Mouse (Mus musculus) intestine, embryonic 16.5 days (tissue): Measurements from ENCODE around the gene Stra6. TPM values are rescaled to one million over a fixed set of nuclear protein-coding genes. Genes with fewer than 3 reads are reported as not detected.
A peak's percentile ranks its signal among the peaks of the same experiment; 100 is the strongest.

ENCODE experiments used
- ATAC-seq: fragments of 200-750 bp; cut with Nextera tagmentation; 2 replicates; pipeline ENCODE4 v1.8.0; 2017; ENCODE audit warnings: moderate TSS enrichment, moderate library complexity
- H3K27ac ChIP-seq: fragments of 300-500 bp; sonication (generic); 2 replicates; pipeline ENCODE4 v1.5.1; 2014; ENCODE audit warnings: mild to moderate bottlenecking, low read length
- H3K27me3 ChIP-seq: fragments of 300-500 bp; sonication (generic); replicated peaks from 2 replicates; pipeline ENCODE4 v1.6.1; 2014; ENCODE audit warnings: low read length, control low read depth, mixed read lengths; ENCODE audit not compliant: control insufficient read depth, insufficient read depth
- H3K36me3 ChIP-seq: fragments of 300-500 bp; sonication (generic); 2 replicates; pipeline ENCODE4 v1.6.1; 2014; ENCODE audit warnings: low read length, control low read depth; ENCODE audit not compliant: control insufficient read depth, insufficient read depth
- H3K4me1 ChIP-seq: fragments of 300-500 bp; sonication (generic); 2 replicates; pipeline ENCODE4 v1.6.1; 2014; ENCODE audit warnings: low read length, control low read depth, mixed read lengths; ENCODE audit not compliant: control insufficient read depth, insufficient read depth
- H3K4me2 ChIP-seq: fragments of 300-500 bp; sonication (generic); 2 replicates; pipeline ENCODE4 v1.6.1; 2014; ENCODE audit warnings: low read depth, low read length, control low read depth
- H3K4me3 ChIP-seq: fragments of 300-500 bp; sonication (generic); 2 replicates; pipeline ENCODE4 v1.5.1; 2014; ENCODE audit warnings: mild to moderate bottlenecking, low read length
- H3K9ac ChIP-seq: fragments of 300-500 bp; sonication (generic); 2 replicates; pipeline ENCODE4 v1.6.1; 2014; ENCODE audit warnings: low read depth, low read length
- H3K9me3 ChIP-seq: fragments of 300-500 bp; sonication (generic); 2 replicates; pipeline ENCODE4 v1.6.1; 2016; ENCODE audit warnings: low read length, control low read depth; ENCODE audit not compliant: control insufficient read depth
- WGBS: fragments of 180-500 bp; shearing (Covaris S2); extraction: QIAGEN DNeasy Blood & Tissue Kit; methylation state at CpG from one replicate; pipeline ENCODE4 v1.1.7; 2014; 5-methylcytosine and 5-hydroxymethylcytosine counted together
- polyA plus RNA-seq: library from polyadenylated mRNA; unstranded; fragments of >200 nt; fragmentation: Nextera tagmentation; extraction: Ambion mirVana; gene quantifications from 2 replicates; pipeline ENCODE4 v1.2.1, GENCODE M21; 2015

Stra6 gene
- polyA plus RNA-seq, 1 experiment from 2014 or later, result 2.6 TPM

DNA sequence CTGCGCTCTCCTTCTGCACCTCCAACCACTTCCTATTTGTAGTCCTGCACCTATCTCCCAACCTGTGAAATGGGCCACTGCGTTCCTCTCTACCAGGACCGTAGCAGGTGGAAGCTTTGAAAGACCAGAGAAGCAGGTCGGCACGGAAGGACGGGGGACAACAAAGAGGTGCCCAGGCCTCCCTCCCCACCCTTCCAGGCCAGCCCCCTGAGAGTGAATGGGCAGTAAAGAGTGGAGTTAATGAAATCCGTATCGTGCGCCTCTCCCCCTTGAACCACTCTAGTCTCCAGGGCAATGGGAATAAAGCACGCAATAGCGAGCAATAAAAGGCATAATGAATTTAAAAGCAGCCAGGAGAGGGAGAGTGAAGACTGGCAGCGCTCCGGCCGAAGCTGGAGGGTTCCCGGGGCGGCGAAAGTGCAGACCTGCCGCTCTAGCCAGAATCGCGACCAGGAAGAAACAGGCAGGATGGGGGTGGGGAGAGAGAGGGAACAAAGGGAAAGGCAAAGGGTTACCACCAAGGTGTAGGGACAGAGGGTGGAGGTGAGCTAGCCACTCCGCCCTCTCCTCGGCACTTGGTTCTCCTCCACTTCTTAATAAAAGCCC lies 49.8 kb downstream of the Stra6 start:
- 10% methylated on average over 22 of the region's 22 CpGs for whole genome bisulfite sequencing
- Histone ChIP-seq H3K27ac (peak overlapping the region; percentile 62; the same call in 1 of the 2 replicates), H3K9ac (peak overlapping the region; percentile 59), H3K4me1 (peaks cover 36% of the 10 kb centered on the region), H3K36me3 (no peaks in the 10 kb centered on the region), H3K9me3 (no peaks in the 10 kb centered on the region), H3K27me3 (0 out of 2 replicates have a peak, but pooled peaks cover 5% of the 10 kb centered on the region), H3K4me2 (peak overlapping the region; percentile 43), H3K4me3 (peak overlapping the region; percentile 15; the same call in 1 of the 2 replicates)
- ATAC-seq, result no peak

DNA sequence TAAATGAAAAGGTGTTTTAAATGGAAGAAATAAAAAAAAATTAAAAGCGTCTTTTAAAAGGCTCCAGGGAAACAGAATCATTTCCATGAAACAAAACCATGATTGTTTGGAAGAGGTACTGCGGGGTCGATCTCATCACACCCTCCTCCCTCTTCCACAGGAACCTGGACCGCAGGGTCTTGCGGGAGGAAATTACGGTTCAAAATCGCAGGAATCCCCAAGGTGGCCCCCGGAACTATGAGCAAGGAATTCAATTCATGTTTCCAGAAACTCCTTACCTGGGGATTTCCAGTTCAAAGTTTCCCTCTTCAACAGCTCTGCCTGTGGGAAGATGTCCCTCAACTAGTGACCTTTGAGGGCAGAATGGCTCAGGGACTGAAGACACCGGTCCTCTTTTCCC lies 50.4 kb downstream of the Stra6 start:
- no peaks in the 10 kb centered on the region for H3K36me3 ChIP-seq
- H3K9me3 ChIP-seq, result no peaks in the 10 kb centered on the region
- WGBS, result 17% methylated on average over 9 of the region's 9 CpGs
- 0 out of 2 replicates have a peak, but pooled peaks cover 5% of the 10 kb centered on the region for H3K27me3 ChIP-seq
- H3K4me1 ChIP-seq, result peaks cover 36% of the 10 kb centered on the region
- ATAC-seq, result no peak
- H3K4me3 ChIP-seq, result no peak overlapping the region
- H3K9ac ChIP-seq, result 0 out of 2 replicates have a peak overlapping the region, but pooled peaks have one; percentile 7
- H3K27ac ChIP-seq, result peak overlapping the region; percentile 52; the same call in 1 of the 2 replicates
- H3K4me2 ChIP-seq, result peak overlapping the region; percentile 43

- WGBS, result 42% methylated on average over 7 of the region's 7 CpGs
- Histone ChIP-seq H3K9me3 (no peaks in the 10 kb centered on the region), H3K4me3 (no peak overlapping the region), H3K27me3 (0 out of 2 replicates have a peak, but pooled peaks cover 5% of the 10 kb centered on the region), H3K4me1 (peaks cover 36% of the 10 kb centered on the region), H3K27ac (peak overlapping the region; percentile 77), H3K4me2 (peak overlapping the region; percentile 15; the same call in 1 of the 2 replicates), H3K9ac (peak overlapping the region; percentile 46; the same call in 1 of the 2 replicates), H3K36me3 (no peaks in the 10 kb centered on the region)
- ATAC-seq, result peak; percentile 54
These were observed 51.8 kb downstream of the Stra6 start for GRCm38 (mm10) chr9:58115297-58115925.

GRCm38 (mm10) chr9:58116024-58116651 lies 52.5 kb downstream of the Stra6 start:
- no peak overlapping the region for H3K4me3 ChIP-seq
- no peaks in the 10 kb centered on the region for H3K9me3 ChIP-seq
- H3K36me3 ChIP-seq, result no peaks in the 10 kb centered on the region
- ATAC-seq, result peak; percentile 75
- 44% methylated on average over 7 of the region's 7 CpGs for WGBS
- peak overlapping the region; percentile 15; the same call in 1 of the 2 replicates for H3K4me2 ChIP-seq
- H3K27ac ChIP-seq, result peak overlapping the region; percentile 77
- H3K4me1 ChIP-seq, result peaks cover 36% of the 10 kb centered on the region
- peak overlapping the region; percentile 46; the same call in 1 of the 2 replicates for H3K9ac ChIP-seq
- 0 out of 2 replicates have a peak, but pooled peaks cover 5% of the 10 kb centered on the region for H3K27me3 ChIP-seq

DNA sequence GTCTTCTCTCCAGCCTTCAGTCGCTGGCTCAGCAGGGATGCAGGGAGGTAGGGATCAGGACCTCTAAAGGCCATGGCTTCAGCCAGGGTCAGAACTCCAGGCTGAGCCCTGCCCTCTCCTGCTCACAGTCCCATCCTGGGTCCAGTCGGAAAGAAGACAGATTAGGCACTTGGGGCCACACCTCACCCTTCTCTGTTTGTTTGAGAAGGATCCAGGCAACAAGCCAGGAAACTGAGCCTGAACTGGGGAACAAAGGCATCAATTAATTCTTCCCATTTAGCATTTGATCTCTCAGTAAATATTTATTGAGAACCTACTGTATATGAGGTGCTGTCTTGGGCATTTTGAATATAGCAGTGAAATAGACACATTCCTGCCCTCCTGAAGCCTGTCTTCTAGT lies 55.1 kb downstream of the Stra6 start, which contains the start of gene Ccdc33:
Gene Ccdc33 (minus strand): TSS at position 153 of the 400 bp plus-strand sequence.
- H3K4me1 ChIP-seq, result peaks cover 23% of the 10 kb centered on the region
- no peak for ATAC-seq
- H3K9ac ChIP-seq, result no peak within 1 kb of the TSS
- 0 out of 2 replicates have a peak, but pooled peaks cover 5% of the 10 kb centered on the region for H3K27me3 ChIP-seq
- no peaks in the 10 kb centered on the region for H3K9me3 ChIP-seq
- 15% methylated on average over 2 of the region's 2 CpGs for WGBS
- H3K4me3 ChIP-seq, result no peak within 1 kb of the TSS
- H3K27ac ChIP-seq, result no peak within 1 kb of the TSS
- no peak within 1 kb of the TSS for H3K4me2 ChIP-seq
- H3K36me3 ChIP-seq, result no peaks in the 10 kb centered on the region

- 43% methylated on average over 3 of the region's 3 CpGs for WGBS
- no peak overlapping the region for H3K9ac ChIP-seq
- no peaks in the 10 kb centered on the region for H3K36me3 ChIP-seq
- ATAC-seq, result peak; percentile 72
- peaks cover 26% of the 10 kb centered on the region for H3K4me1 ChIP-seq
- H3K27ac ChIP-seq, result no peak overlapping the region
- H3K27me3 ChIP-seq, result no peaks in the 10 kb centered on the region
- H3K4me3 ChIP-seq, result no peak overlapping the region
- H3K4me2 ChIP-seq, result no peak overlapping the region
- H3K9me3 ChIP-seq, result no peaks in the 10 kb centered on the region
These were observed 61.5 kb downstream of the Stra6 start for GRCm38 (mm10) chr9:58125085-58125484.

DNA sequence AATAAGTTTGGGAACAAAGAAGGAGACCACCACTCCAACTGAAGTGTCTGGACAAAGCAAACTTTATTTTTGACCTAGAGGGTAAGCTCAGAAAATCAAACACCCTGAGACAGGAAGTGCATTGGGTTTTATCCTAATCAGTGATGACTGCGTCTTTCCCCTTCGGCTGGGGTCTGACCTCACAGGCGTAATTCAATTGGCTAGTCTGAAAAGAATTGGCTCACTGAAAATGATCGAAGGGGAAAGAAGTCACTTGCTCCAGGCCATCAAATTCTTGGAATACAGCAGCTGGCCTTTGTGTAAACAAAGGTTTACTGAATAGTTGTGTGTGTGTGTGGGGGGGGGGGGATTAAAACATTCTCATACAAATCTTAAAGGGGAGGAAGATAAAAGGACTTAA lies 62.2 kb downstream of the Stra6 start:
- H3K9ac ChIP-seq, result no peak overlapping the region
- ATAC-seq, result no peak
- no peak overlapping the region for H3K4me2 ChIP-seq
- no peaks in the 10 kb centered on the region for H3K27me3 ChIP-seq
- no peaks in the 10 kb centered on the region for H3K9me3 ChIP-seq
- H3K4me1 ChIP-seq, result peaks cover 26% of the 10 kb centered on the region
- H3K36me3 ChIP-seq, result no peaks in the 10 kb centered on the region
- no peak overlapping the region for H3K4me3 ChIP-seq
- H3K27ac ChIP-seq, result no peak overlapping the region
- WGBS, result 31% methylated on average over 4 of the region's 4 CpGs

- Histone ChIP-seq H3K4me3 (no peak overlapping the region), H3K4me1 (peaks cover 30% of the 10 kb centered on the region), H3K27ac (no peak overlapping the region), H3K36me3 (no peaks in the 10 kb centered on the region), H3K27me3 (no peaks in the 10 kb centered on the region), H3K9ac (no peak overlapping the region), H3K4me2 (no peak overlapping the region), H3K9me3 (no peaks in the 10 kb centered on the region)
- 23% methylated on average over 13 of the region's 13 CpGs for WGBS
- ATAC-seq, result no peak
These were observed 65.4 kb downstream of the Stra6 start for GRCm38 (mm10) chr9:58128926-58129413.

DNA sequence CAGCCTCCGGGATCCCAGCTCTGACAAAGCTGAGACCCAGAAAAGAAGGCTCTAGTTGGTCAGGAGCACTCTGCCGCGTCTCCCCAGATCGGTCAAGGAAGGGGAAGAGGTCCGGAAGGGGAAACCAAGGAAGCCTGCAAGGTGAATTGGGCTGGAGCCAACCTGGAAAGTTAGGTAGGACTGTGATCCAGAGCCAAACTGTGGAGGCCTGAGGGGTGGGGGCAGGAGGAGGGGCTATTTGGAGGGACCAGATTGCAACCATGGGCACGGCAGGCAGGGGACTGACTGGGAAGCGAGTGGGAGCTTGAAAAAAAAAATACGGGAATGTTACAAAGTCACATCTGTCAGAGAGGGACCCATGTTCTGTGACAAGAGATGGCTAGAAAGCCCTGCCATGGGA lies 65.9 kb downstream of the Stra6 start:
- WGBS, result 43% methylated on average over 8 of the region's 8 CpGs
- H3K4me1 ChIP-seq, result peaks cover 33% of the 10 kb centered on the region
- H3K4me2 ChIP-seq, result no peak overlapping the region
- no peak overlapping the region for H3K27ac ChIP-seq
- H3K9me3 ChIP-seq, result no peaks in the 10 kb centered on the region
- H3K36me3 ChIP-seq, result no peaks in the 10 kb centered on the region
- no peak for ATAC-seq
- H3K27me3 ChIP-seq, result no peaks in the 10 kb centered on the region
- H3K9ac ChIP-seq, result no peak overlapping the region
- no peak overlapping the region for H3K4me3 ChIP-seq
